Mouse (Mus musculus): ENCODE data around the gene Cdh16.
"Not testable (repeated sequence)": the region's sequence is repeated elsewhere in the genome, so short reads cannot be mapped to it uniquely, and the experiment has no call there.

Gene Cdh16

GRCm38 (mm10) chr8:104624161-104624560 is at the start of gene Cdh16:
Gene Cdh16, minus strand, starts transcription at chr8:104624396.
- no peak for DNase-seq (ENCODE audit: low spot score in 2 of 2)

DNA sequence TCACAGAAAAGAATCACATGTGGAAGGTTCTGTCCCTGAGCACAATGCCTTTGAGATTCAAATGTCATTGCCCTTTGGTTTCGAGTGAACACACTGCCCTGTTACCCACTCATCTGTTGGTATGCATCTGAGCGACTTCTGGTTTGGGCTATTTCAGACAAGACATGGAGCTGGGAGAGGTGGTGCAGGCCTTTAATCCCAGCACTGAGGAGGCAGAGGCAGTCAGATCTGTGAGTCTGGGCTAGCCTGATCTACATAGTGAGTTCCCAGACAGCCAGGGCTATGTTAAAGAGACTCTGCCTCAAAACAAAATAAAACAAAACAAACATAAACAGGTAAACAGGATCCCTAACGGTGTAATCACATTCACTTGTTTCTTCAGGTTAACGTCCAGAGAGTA is 31.4 kb upstream of the Cdh16 start:
- no peak for DNase-seq (ENCODE audit: low spot score in 2 of 2)

GRCm38 (mm10) chr8:104654984-104655383 is 30.8 kb upstream of the Cdh16 start:
- peak in 1 of 2 experiments; percentile 74 for DNase-seq (ENCODE audit: low spot score in 2 of 2)

- DNase-seq (ENCODE audit: low spot score in 2 of 2) = not testable (repeated sequence)
These were observed 20.0 kb upstream of the Cdh16 start for GRCm38 (mm10) chr8:104644187-104644586.

DNA sequence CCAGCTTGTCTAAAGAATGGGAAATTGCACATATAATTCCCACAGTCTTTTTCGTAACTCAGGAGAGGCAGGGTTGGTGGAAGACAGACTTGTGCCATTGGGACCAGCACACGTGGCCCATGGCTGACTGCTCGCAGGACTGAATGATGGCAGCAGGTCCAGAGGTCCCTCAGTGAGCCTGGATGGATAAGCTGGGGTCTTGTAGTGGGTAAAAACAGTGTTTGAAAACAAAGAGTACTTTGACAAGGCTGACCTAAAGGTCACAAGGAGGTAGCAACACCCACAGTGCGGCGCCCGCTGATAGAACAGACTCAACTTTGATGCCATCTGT is 18.1 kb upstream of the Cdh16 start:
- DNase-seq (ENCODE audit: low spot score in 2 of 2) = no peak

DNA sequence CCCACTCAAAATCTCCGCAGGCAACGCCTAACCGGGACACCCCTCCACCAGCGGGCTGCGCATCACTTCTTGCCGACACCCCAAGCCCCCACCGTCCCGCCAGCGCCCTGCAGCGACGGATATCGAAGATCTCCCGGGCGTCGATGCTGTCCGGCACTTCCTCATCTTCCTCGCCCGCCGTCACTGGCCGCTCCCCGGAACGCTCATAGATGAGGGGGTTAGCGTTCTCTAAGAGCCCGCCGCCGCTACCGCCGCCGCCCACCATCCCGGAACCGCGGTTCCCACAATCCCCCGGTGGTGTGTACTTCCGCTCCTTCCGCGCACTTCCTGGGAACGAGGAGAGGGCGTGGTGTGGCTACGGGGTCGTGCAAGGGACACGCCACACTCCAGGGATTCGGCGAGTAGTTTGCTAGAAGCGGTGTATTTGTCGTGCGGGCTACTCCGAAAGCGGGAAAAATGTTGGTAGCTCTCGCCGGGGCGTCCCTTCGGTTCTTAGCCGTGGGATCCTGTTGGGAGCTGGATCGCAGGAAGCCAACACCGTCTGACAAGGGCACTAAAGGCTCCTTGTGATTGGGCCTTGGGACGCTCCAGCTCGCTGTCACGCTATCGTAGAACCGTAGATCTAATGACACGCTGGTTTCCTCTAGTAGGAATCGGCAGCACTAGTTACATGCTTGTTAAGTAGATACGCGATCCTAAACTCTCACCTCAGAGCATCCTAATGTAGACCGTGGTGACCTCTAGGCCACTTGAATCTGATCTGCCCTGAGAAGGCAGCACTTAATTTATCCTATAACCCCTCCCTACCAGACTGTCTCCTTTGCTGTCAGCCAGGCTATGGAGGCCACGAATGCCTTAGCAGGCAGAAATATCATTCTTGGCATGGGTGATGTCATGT is 17.5 kb upstream of the Cdh16 start, which contains the start of gene Ciao2b:
Gene Ciao2b (minus strand): TSS at position 540 of the 898 bp plus-strand sequence.
- peak; percentile 80 to 87 for DNase-seq (ENCODE audit: low spot score in 2 of 2)

DNA sequence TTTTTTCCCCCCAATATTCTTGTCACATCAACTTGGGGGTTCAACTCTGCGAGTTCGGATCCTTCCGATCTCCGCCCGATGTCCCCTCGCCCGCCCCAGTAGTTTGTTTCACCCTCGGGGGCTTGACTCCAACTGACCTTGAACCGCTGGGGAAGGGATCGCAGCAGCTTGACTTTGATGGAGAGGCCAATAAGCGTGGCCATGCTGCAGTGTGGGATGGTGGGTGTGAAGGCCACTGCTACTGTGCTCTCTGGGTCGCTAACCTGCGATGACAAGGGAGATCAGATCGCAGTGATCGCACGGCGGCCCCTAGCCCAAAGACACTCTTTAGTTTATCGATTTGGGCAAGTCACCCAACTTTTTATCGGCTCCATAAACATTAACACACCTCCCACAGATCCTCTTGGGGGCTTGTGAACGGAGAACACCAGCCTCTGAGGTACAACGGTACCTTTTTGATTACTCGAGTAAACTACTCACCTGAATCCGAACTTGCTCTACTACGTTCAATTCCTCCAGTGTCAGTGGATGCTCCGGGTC is 16.7 kb upstream of the Cdh16 start:
- DNase-seq (ENCODE audit: low spot score in 2 of 2) = no peak

DNA sequence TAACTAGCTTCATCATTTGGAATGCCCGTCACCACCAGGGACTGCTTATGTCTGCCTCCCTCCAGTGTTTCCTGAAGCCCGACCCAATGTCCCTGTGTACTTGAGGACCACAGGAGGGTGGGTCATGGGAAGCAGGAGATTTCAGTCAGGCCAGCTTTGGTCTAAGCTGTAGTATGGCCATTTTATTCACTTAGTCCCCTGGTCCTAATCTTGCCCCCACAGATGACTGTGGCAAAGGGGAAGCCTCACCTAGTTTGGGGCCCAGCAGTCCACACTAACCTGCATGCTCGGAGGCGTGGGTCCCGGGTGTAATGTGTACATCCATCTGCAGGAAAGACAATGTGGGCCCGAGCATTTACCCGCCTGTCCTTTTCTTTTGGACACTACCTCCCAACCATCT is 16.0 kb upstream of the Cdh16 start:
- no peak for DNase-seq (ENCODE audit: low spot score in 2 of 2)

GRCm38 (mm10) chr8:104638010-104638409 is 13.8 kb upstream of the Cdh16 start:
- no peak for DNase-seq (ENCODE audit: low spot score in 2 of 2)

DNA sequence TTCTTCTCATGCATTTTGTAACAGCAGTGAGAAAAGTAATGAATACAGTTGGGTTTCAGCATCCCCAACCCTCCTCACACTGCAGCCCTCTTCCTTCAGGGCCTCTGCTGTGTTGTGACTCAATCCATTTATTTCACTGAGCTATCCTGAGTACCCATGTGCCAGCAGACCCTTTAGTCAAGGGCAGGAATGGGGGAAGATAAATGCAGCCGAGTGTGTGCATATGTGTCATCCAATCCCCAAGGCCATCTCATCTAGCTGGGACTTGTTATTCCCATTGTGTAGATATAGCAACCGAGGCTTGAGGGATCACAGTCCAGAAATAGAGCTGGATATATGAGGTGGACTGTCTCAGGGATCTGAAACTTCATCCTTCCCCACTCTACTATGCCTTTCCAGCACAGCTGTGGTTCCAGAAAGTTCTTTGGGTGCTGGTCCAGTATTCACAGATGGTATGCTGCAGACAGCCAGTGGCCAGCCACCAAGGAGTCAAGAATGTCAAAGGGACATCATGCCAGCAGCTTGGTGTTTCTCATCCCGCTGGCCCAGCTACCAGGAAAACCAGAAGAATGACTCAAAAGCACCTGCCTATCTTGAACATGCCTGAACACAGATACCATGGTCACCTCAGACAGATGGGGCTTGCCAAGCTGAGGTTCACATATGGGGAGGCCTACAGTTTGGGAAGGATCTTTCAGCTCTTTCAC is 11.0 kb upstream of the Cdh16 start:
- DNase-seq (ENCODE audit: low spot score in 2 of 2) = no peak

- no peak for DNase-seq (ENCODE audit: low spot score in 2 of 2)
These were observed 9.1 kb upstream of the Cdh16 start for GRCm38 (mm10) chr8:104633156-104633744.

DNA sequence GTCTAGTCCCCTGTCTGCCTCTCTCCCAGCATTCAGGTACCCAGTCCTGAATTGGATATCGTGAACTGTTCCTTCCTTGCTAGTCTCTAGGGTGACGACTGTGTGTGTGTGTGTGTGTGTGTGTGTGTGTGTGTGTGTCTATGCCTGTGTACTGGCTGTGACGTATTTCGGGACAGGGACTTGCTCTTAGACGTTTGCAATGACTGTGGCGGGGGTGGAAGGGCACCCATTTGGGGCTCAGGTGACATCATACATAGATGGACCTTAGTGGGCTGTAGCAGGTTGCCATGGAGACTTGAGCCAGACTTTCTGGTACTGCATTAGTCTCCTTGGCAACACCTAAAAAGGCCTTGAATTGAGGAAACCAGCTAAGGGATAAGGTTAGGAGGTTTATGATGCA is 8.3 kb upstream of the Cdh16 start:
- no peak for DNase-seq (ENCODE audit: low spot score in 2 of 2)

- no peak for DNase-seq (ENCODE audit: low spot score in 2 of 2)
These were observed 7.8 kb upstream of the Cdh16 start for GRCm38 (mm10) chr8:104631975-104632374.

DNA sequence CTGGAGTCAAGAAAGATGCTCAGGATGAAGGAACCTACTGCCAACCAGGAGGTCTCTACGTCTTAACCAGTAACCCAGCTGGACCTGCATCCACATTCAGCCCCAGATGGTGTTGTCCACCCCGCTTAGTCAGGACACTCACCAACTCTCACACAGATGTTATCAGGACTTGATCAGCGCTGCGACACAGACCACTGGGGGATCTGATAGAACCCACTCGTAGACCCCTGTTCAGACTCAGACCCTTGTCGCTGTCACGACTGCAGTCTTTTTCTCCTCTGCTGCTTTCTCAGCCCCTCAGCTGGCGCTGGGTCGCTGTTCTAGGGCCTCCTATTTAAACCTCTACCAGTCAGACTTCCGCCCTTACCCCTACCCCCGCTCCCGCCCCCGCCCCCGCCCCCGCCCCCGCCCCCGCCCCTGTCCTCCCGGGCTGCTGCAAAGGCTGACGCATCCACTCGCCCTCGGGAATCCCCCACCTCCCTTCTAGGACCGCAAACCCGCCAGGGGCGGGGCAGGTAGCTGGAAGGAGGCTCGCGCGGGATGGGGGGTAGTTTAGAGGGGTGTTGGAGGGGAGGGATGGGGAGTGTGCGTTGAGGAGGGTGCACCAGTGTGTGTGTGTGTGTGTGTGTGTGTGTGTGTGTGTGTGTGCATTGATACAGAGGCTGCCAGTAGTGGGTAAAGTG is 6.9 kb upstream of the Cdh16 start, which contains the start of gene Rrad:
Gene Rrad (minus strand): TSS at position 347 of the 683 bp plus-strand sequence.
- DNase-seq (ENCODE audit: low spot score in 2 of 2) = no peak

DNA sequence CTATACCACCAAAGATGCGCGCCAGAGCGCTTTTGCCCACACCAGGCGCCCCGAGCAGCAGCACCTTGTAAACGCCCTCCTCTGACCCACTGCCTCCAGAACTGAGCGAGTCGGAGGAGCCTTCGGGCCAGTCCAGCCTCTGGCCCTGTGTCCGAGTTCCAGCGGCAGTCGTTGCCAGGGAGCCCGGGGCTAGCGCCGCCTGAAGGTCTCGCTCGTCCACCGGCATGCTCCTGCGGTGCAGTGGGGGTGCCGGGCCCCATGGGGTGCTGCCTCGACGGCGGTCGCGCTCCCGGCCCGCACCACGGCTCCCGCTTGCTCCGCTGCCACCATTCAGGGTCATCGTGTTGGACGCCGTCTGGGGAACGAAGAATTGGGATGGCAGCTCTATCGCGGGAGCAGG is 6.4 kb upstream of the Cdh16 start:
- DNase-seq (ENCODE audit: low spot score in 2 of 2) = no peak

- DNase-seq (ENCODE audit: low spot score in 2 of 2) = no peak
These were observed 5.9 kb upstream of the Cdh16 start for GRCm38 (mm10) chr8:104630111-104630479.

DNA sequence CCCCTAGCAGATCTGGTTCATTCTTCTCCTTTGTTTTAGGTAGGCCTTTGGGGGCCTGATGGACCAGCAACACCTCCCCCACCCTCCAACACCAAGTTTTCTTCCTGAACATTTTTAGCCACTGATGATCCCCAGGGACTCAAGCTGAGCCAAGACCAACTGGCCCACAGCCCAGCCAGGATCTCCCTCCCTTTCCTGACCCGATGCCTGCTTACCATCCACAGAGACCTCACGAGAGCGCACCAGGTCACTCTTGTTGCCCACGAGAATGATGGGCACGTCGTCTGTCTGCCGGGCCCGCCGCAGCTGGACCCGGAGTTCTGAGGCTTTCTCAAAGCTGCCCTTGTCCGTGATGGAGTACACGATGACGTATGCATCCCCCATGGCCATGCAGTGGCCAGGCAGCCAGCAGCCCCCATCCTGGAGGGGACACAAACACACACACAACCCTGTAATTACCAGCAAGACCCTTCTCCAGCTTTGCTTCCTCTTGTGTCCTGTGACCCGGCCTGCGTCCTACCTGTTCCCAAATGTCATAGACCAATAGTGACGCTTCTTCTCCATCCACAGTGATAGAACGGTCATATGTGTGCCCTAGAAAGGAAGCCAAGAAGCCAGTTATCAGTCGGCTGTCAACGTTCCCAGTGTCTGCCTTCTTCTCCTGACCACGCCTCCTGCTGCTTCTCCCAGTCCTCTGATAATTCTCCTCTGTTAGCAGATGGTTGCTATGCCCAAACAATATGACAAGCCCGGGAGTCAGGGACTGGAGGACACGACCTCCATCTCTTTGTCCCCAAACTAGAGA is 5.3 kb upstream of the Cdh16 start:
- no peak for DNase-seq (ENCODE audit: low spot score in 2 of 2)

DNA sequence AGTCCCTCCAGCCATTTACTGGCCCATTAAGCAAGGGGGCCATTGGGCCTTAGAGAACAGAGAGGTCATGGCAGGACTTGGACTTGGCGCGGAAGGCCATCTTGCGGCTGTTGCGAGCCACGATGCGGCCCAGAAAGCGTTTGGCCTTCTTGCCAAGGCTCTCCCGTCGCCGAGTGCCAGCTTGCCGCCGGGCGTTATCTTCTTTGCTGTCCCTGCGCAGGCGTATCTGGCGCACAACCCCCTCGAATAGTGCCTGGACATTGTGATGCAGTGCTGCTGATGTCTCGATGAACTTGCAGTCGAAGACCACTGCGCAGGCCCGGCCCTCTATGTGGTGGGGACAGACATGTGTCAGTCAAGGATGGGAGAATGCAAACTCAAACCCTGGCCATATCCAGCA is 4.2 kb upstream of the Cdh16 start:
- no peak for DNase-seq (ENCODE audit: low spot score in 2 of 2)

- DNase-seq (ENCODE audit: low spot score in 2 of 2) = no peak
These were observed 3.0 kb upstream of the Cdh16 start for GRCm38 (mm10) chr8:104627065-104627740.

DNA sequence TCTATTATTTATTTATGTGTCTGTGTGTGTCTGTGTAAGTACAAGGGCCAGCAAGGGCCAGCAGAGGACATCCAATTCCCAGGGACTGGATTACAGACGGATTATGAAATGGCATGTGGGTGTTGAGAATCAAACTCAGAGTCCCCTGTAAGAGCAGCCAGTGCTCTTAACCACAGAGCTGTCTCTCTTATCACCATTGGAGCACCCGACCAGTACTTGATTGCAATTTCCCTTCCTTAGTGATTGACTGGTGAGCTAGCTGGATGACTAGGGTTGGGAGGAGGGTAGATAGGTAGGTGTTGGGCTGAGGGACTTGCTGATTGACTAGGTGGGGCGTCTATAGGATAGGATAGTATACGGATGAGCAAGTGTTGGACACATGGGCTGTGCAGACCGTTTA is 3.4 kb downstream of the Cdh16 start:
- no peak for DNase-seq (ENCODE audit: low spot score in 2 of 2)
